Mouse (Mus musculus) kidney, postnatal 4 days (tissue): ENCODE results near the gene Tbc1d9b.
A peak's percentile ranks its signal among the peaks of the same experiment; 100 is the strongest.

Experiments
- DNase-seq, 2 experiments: peaks; one replicate each; pipeline ENCODE4 v3.0.0; 2021; ENCODE audit warnings: mixed read lengths in 2 of 2

The Tbc1d9b gene

DNA sequence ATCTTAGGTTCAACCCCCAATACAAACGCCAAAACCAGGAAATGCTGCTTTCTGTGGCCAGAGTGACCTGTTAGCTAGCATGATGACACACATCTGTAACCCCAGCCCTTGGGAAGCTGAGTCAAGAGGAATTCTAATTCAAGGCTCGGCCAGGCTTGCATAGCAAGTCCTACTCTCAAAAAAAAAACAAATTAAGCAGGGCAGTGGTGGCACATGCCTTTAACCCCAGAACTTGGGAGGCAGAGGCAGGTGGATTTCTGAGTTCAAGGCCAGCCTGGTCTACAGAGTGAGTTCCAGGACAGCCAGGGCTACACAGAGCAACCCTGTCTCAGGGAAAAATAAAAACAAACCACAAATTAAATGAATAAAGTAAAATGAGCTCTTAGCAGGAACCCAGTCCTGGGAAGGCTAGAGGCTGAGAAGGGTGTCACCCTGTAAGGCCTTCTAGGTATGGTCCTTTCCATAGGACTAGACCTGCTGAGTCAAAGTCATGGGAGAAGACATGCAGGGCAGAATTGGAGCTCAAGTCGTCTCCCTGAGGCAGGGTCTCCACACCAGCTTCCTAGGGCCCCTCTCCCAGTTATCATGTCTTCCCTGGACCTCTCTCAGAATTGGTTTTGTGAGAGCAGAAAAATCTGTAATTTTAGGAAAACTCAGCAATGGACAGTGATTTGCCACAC, 81.0 kb downstream of the Tbc1d9b start:
- DNase-seq, result no peak

DNA sequence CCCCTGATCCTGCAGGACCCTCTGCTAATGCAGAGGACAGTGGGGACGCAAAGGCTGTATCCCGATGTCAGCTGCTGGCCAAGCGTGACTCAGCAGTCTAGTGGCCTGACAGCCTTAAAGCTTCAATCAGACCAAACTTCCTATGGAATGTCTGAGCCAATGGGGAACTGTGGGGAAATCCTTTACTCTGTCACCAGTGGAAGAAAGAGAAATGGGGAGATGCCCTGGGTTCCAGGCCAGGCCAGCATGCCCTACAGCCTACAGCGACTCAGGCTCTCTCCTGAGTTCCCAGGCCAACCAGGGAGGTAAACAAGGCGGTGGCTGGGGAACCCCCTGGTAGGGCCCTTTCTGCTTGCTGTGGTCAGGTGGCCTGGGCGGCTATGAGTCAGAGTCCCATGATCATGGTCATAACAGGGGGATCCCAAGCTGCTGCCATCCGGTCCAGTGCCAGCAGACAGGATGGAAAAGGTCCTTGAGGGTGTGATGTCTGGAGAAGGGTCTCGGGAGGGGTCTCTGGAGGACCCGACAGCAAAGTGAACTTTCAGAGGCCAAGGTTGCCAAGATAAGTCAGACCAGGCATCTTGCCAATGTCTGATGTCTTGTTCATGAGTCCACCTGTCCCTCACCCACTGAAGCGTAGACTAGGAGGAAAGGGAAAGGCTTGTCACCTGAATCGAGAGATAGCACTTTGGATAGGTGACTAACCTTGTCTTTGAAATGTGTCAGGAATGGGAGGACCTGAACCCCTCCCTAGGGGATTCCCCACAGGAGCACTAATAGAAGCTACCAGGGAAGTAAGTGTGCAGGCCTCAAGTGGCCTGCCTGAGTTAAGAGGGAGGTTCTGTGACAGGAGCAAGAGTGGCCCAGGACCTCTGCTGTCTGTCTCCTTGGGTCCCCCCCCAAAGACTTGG, 81.9 kb downstream of the Tbc1d9b start:
- peak; percentile 75 to 88 for DNase-seq

DNA sequence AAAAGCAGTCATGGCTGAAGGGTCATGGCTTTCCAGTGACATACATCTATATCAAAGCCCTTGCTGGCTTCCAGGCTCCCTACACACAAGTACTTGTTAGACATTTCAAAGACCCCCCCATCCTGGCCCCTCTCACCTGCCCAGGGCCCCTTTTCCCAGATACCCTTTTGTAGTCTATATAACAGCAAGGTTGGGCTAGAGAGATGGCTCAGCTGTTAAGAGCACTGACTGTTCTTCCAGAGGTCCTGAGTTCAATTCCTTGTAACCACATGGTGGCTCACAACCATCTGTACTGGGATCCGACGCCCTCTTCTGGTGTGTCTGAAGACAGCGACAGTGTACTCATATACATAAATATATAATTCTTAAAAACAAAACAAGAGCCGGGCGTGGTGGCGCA, 83.4 kb downstream of the Tbc1d9b start:
- no peak for DNase-seq

DNA sequence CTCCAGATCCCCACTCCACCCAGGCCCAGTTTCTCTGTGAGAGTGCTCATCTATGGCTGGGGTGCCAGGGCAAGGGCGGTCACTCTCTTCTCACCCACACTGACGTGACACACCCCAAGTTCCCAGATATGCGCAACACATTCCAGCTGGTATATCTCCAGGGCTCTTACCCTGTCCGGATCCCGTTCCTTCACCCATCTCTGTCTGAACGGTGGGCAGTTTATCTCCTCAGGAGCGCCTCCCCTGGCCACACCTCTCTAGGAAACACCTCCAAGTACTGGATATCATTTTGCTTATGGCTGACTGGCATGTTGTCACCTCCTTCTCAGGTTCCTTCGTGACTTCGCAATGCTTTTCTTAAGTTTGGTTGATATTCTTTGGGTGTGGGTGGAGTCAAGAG, 84.4 kb downstream of the Tbc1d9b start:
- DNase-seq, result no peak

DNA sequence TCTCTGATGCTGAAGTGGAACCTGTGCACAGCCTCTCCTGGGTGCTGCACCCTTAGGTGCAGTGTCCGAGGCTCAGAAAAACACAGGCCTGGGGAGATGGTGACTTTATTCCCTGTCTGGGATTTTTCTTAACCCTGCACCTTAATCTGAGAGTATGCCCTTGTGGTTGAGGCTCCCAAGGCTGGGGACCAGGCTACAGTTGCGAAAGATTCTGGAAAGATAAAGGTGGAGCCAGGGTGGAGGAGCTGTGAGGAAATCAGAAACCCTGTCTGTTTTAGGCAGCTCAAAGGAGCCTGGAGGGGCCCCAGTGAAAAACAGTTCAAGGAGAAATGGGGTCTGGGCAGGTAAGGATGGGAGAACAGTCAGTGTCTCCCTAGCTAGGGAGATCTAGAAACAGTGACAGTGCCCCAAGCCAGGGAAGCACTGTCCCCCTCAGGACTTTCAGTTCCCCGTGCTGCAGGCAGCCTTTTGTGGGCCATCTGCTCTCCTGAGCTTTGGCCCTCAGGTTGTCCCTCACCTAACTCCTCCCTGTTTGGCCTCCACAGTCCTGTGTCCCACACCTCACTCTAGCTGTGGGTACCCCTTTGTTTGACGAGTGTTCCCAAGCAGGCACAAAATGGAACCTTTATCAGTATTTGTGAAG, 85.6 kb downstream of the Tbc1d9b start:
- no peak for DNase-seq

DNA sequence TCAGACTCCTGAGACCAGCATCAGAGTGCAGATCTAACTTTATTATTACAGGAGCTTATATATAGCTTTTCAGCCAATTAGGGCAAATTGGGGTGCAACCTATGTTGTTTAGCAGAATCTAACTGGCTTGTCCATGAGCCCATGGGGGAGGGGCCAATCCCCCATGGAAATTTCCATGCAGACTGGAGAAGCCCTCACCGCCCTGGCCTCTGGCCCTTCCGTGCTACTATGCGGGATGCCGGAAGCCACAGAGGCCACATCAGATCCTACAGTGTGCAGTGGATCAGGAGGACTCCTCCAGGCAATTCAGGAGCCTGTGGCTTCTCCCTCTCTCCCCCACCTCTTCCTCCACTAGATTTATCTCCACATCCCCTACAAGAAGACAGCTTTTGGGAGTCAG, 86.6 kb downstream of the Tbc1d9b start:
- peak; percentile 54 to 69 for DNase-seq

DNA sequence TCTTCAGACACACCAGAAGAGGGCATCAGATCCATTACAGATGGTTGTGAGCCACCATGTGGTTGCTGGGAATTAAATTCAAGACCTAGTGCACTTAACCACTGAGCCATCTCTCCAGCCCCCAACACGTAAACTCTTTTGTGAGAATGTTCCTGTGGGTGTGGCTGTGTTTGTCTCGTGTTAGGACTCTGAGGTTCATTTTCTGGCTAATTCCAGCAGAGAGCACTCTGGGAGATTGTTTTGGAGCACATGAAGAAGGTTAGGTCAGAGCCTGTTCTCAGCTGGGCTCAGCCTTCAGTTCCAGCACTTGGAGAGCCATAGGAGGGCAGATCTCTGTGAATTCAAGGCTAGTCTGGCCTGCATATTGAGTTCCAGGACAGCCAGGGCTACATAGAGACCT, 88.6 kb downstream of the Tbc1d9b start:
- no peak for DNase-seq
